Mouse (Mus musculus) embryonic facial prominence, embryonic 15.5 days (tissue): Measurements from ENCODE around the gene Rcsd1. TPM values are rescaled to one million over a fixed set of nuclear protein-coding genes. Genes with fewer than 3 reads are reported as not detected.

Experiments used
- ATAC-seq: fragments of 200-750 bp; cut with Nextera tagmentation; 2 replicates; pipeline ENCODE4 v1.8.0; 2017; ENCODE audit warnings: low read depth, moderate TSS enrichment; ENCODE audit not compliant: insufficient number of reproducible peaks, low FRiP score, low TSS enrichment
- H3K27ac ChIP-seq: fragments of 300-500 bp; sonication (generic); replicated peaks from 2 replicates; pipeline ENCODE4 v1.5.1; 2015; ENCODE audit warnings: mild to moderate bottlenecking, inconsistent platforms
- H3K27me3 ChIP-seq: fragments of 300-500 bp; sonication (generic); 2 replicates; pipeline ENCODE4 v1.6.1; 2015; ENCODE audit warnings: inconsistent platforms
- H3K36me3 ChIP-seq: fragments of 300-500 bp; sonication (generic); 2 replicates; pipeline ENCODE4 v1.6.1; 2015; ENCODE audit warnings: mild to moderate bottlenecking, inconsistent platforms
- H3K4me1 ChIP-seq: fragments of 300-500 bp; sonication (generic); 2 replicates; pipeline ENCODE4 v1.6.1; 2015; ENCODE audit warnings: inconsistent platforms
- H3K4me2 ChIP-seq: fragments of 300-500 bp; sonication (generic); replicated peaks from 2 replicates; pipeline ENCODE4 v1.6.1; 2015; ENCODE audit warnings: mild to moderate bottlenecking, inconsistent platforms
- H3K4me3 ChIP-seq: fragments of 300-500 bp; sonication (generic); replicated peaks from 2 replicates; pipeline ENCODE4 v1.5.1; 2015; ENCODE audit warnings: mild to moderate bottlenecking, inconsistent platforms
- H3K9ac ChIP-seq: fragments of 300-500 bp; sonication (generic); 2 replicates; pipeline ENCODE4 v1.6.1; 2015; ENCODE audit warnings: inconsistent platforms
- H3K9me3 ChIP-seq: fragments of 300-500 bp; sonication (generic); replicated peaks from 2 replicates; pipeline ENCODE4 v1.6.1; 2016; ENCODE audit warnings: inconsistent platforms
- WGBS: fragments of 180-500 bp; shearing (Covaris S2); methylation state at CpG from one replicate; pipeline ENCODE4 v1.1.7; 2015; 5-methylcytosine and 5-hydroxymethylcytosine counted together
- polyA plus RNA-seq: library from polyadenylated mRNA; unstranded; fragments of >200 nt; fragmentation: Nextera tagmentation; extraction: Ambion mirVana; gene quantifications from 2 replicates; pipeline ENCODE4 v1.2.1, GENCODE M21; 2015

Gene Rcsd1
- polyA plus RNA-seq, 1 experiment from 2014 or later = 16.7 TPM

- H3K27me3 ChIP-seq = no peaks in the 10 kb centered on the region
- 35% methylated on average over 9 of the region's 9 CpGs for WGBS
- H3K4me3 ChIP-seq = no peak overlapping the region
- no peak overlapping the region for H3K4me2 ChIP-seq
- no peaks in the 10 kb centered on the region for H3K9me3 ChIP-seq
- no peak for ATAC-seq
- no peak overlapping the region for H3K27ac ChIP-seq
- peaks cover 28% of the 10 kb centered on the region for H3K4me1 ChIP-seq
- no peak overlapping the region for H3K9ac ChIP-seq
- no peaks in the 10 kb centered on the region for H3K36me3 ChIP-seq
These were observed 8.0 kb downstream of the Rcsd1 start for GRCm38 (mm10) chr1:165701562-165701961.

- H3K4me1 ChIP-seq = peaks cover 28% of the 10 kb centered on the region
- H3K9me3 ChIP-seq = no peaks in the 10 kb centered on the region
- WGBS = 68% methylated on average over 6 of the region's 6 CpGs
- no peak overlapping the region for H3K9ac ChIP-seq
- no peak for ATAC-seq
- no peak overlapping the region for H3K27ac ChIP-seq
- no peak overlapping the region for H3K4me3 ChIP-seq
- no peaks in the 10 kb centered on the region for H3K36me3 ChIP-seq
- no peaks in the 10 kb centered on the region for H3K27me3 ChIP-seq
- no peak overlapping the region for H3K4me2 ChIP-seq
These were observed 8.5 kb downstream of the Rcsd1 start for GRCm38 (mm10) chr1:165700933-165701518.

DNA sequence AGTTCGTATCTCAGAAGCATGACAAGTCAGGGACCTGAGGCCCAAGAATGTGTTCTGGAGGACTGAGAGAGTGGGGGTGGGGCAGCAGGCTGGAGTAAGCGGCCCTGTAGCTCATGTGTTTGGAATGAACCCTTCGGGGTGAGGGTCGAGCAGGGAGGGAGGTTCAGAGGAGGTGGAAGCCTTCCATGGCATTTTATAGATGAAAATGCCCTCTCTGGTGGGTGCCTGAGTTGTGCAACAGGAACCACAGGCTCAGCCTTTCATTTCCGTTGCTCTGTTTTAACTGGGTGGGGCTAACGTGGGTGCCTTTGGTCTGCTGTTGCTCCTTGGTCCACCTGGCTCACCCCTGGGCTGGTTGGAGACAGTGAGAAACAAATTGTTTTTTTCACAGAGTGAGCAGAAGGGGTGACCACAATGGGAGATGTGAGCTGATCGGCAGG is 9.2 kb downstream of the Rcsd1 start:
- Histone ChIP-seq H3K9me3 (no peaks in the 10 kb centered on the region), H3K4me1 (peaks cover 28% of the 10 kb centered on the region), H3K36me3 (no peaks in the 10 kb centered on the region), H3K27me3 (no peaks in the 10 kb centered on the region), H3K4me2 (no peak overlapping the region), H3K27ac (no peak overlapping the region), H3K9ac (no peak overlapping the region), H3K4me3 (no peak overlapping the region)
- WGBS = 52% methylated on average over 7 of the region's 7 CpGs
- no peak for ATAC-seq

GRCm38 (mm10) chr1:165697701-165698100 is 11.9 kb downstream of the Rcsd1 start:
- no peak overlapping the region for H3K4me3 ChIP-seq
- H3K4me1 ChIP-seq = peaks cover 33% of the 10 kb centered on the region
- no peak overlapping the region for H3K4me2 ChIP-seq
- H3K27ac ChIP-seq = no peak overlapping the region
- no peaks in the 10 kb centered on the region for H3K27me3 ChIP-seq
- no peak for ATAC-seq
- H3K9ac ChIP-seq = no peak overlapping the region
- H3K9me3 ChIP-seq = no peaks in the 10 kb centered on the region
- 85% methylated on average over 8 of the region's 8 CpGs for WGBS
- no peaks in the 10 kb centered on the region for H3K36me3 ChIP-seq

DNA sequence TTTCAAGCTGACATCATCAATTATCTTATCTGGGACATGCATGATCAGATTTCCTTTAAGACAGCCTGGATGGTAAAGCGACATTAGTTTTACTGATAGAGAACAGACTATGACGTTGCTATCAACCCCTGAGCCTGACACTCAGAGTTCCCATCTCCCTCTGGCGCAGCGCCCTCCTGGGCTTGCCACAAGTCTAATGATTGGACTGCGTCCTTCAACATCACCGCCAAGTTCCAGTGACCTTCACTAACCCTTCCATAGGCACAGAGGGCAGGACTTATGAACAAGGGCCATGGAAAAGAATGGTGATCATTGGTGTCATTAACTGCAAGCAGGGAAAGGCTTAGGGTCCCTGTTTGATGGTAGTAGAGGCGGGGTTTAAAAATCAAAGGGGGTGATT is 12.7 kb downstream of the Rcsd1 start:
- no peaks in the 10 kb centered on the region for H3K36me3 ChIP-seq
- no peak overlapping the region for H3K4me3 ChIP-seq
- H3K27ac ChIP-seq = no peak overlapping the region
- no peak overlapping the region for H3K4me2 ChIP-seq
- WGBS = 83% methylated on average over 7 of the region's 7 CpGs
- no peaks in the 10 kb centered on the region for H3K9me3 ChIP-seq
- no peaks in the 10 kb centered on the region for H3K27me3 ChIP-seq
- H3K4me1 ChIP-seq = peaks cover 28% of the 10 kb centered on the region
- H3K9ac ChIP-seq = no peak overlapping the region
- ATAC-seq = no peak

DNA sequence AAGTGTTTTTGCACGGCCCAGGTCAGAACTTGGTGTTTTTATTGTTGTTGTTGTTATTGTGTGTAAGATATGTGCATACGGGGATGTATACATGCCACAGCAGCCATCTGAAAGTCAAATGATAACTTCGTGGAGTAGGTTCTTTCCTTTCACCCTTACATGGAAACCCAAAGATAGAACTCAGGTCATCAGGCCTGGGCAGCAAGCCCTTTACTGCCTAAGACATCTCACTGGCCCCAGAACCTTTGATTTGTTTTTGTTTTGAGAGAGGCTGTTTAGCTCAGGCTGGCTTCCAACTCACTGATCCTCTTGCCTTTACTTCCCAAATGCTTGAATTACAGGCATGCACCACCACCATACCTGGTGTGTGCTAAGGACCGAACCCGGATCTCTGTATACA is 13.5 kb downstream of the Rcsd1 start:
- Histone ChIP-seq H3K27ac (no peak overlapping the region), H3K9ac (no peak overlapping the region)
- WGBS = 84% methylated on average over 5 of the region's 5 CpGs

DNA sequence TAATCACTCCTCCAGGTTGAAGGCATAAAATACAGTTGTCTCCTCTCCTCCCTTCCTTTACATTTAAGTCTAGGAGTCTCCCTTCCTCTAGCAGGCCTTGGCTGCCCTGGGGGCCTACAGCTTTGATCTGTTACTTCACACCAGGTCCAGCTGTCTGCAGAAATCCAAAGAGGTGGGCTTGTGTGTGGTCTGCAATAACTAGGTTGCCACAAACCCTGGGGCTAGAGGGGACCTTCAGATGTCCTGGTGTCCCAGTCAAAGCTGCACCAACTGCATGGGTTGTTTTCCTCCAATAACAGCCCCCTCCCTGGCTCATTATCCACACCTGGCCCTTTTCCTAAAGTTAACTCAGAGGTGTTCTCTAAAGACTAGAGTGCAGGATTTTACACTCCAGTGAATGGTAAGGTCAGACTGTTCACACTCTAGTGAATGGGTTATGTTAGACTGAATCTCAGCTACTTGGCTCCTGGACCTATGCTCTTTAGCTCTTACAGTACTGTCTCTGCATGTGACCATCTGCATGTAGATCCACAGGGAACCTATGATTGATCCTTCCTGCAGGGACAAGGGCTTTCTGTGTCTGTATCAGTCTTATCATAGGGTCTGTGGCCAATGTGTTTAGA is 14.1 kb downstream of the Rcsd1 start:
- H3K27ac ChIP-seq = no peak overlapping the region
- H3K27me3 ChIP-seq = no peaks in the 10 kb centered on the region
- no peak for ATAC-seq
- H3K4me2 ChIP-seq = no peak overlapping the region
- no peak overlapping the region for H3K9ac ChIP-seq
- no peaks in the 10 kb centered on the region for H3K36me3 ChIP-seq
- H3K4me1 ChIP-seq = peaks cover 26% of the 10 kb centered on the region
- no peaks in the 10 kb centered on the region for H3K9me3 ChIP-seq
- H3K4me3 ChIP-seq = no peak overlapping the region

More for the DNA sequence above, 13.5 kb downstream of the Rcsd1 start:
- Histone ChIP-seq H3K4me3 (no peak overlapping the region), H3K4me1 (peaks cover 27% of the 10 kb centered on the region), H3K4me2 (no peak overlapping the region), H3K36me3 (no peaks in the 10 kb centered on the region), H3K9me3 (no peaks in the 10 kb centered on the region), H3K27me3 (no peaks in the 10 kb centered on the region)
- ATAC-seq = no peak

DNA sequence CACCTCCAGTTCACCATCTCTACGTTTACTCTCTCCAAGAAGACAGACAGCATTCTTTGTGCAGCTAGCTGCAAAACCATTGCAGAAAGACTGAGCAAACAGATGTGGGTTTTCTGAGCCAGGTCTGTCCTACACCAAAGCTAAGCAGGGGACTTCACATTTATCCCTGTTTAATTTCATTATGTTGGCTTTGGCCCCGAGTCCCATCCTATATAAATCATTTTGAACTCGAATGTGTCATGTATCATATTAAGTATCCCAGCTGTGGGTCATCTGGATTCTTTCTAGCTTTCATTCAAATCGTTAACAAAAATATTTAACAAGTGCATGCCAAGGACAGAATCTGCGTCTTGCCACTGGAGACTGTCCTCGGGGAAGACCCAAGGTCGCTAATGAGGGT is 15.7 kb downstream of the Rcsd1 start:
- H3K27ac ChIP-seq = no peak overlapping the region
- H3K9ac ChIP-seq = no peak overlapping the region
- no peak overlapping the region for H3K4me2 ChIP-seq
- 37% methylated on average over 7 of the region's 7 CpGs for WGBS
- H3K4me3 ChIP-seq = no peak overlapping the region
- no peaks in the 10 kb centered on the region for H3K27me3 ChIP-seq
- peaks cover 18% of the 10 kb centered on the region for H3K4me1 ChIP-seq
- H3K36me3 ChIP-seq = no peaks in the 10 kb centered on the region
- no peak for ATAC-seq
- no peaks in the 10 kb centered on the region for H3K9me3 ChIP-seq

- no peaks in the 10 kb centered on the region for H3K36me3 ChIP-seq
- H3K27ac ChIP-seq = no peak overlapping the region
- H3K4me2 ChIP-seq = no peak overlapping the region
- ATAC-seq = peak; percentile 27; the same call in 1 of the 2 replicates
- H3K4me3 ChIP-seq = no peak overlapping the region
- no peak overlapping the region for H3K9ac ChIP-seq
- peaks cover 18% of the 10 kb centered on the region for H3K4me1 ChIP-seq
- no peaks in the 10 kb centered on the region for H3K9me3 ChIP-seq
- no peaks in the 10 kb centered on the region for H3K27me3 ChIP-seq
- WGBS = 40% methylated on average over 3 of the region's 3 CpGs
These were observed 18.0 kb downstream of the Rcsd1 start for GRCm38 (mm10) chr1:165691516-165691915.

- H3K4me1 ChIP-seq = peaks cover 18% of the 10 kb centered on the region
- no peak overlapping the region for H3K4me3 ChIP-seq
- H3K9ac ChIP-seq = no peak overlapping the region
- no peak overlapping the region for H3K27ac ChIP-seq
- no peaks in the 10 kb centered on the region; the same call in 1 of the 2 replicates for H3K27me3 ChIP-seq
- H3K36me3 ChIP-seq = no peaks in the 10 kb centered on the region
- no peak for ATAC-seq
- 83% methylated on average over 5 of the region's 5 CpGs for WGBS
- H3K9me3 ChIP-seq = no peaks in the 10 kb centered on the region
- no peak overlapping the region for H3K4me2 ChIP-seq
These were observed 19.7 kb downstream of the Rcsd1 start for GRCm38 (mm10) chr1:165689845-165690244.

GRCm38 (mm10) chr1:165687861-165688260 is 21.7 kb downstream of the Rcsd1 start:
- Histone ChIP-seq H3K9me3 (no peaks in the 10 kb centered on the region), H3K27me3 (no peaks in the 10 kb centered on the region; the same call in 1 of the 2 replicates), H3K27ac (no peak overlapping the region), H3K9ac (no peak overlapping the region), H3K4me3 (no peak overlapping the region), H3K36me3 (no peaks in the 10 kb centered on the region), H3K4me1 (peaks cover 11% of the 10 kb centered on the region), H3K4me2 (no peak overlapping the region)
- ATAC-seq = no peak
- 91% methylated on average over 2 of the region's 2 CpGs for WGBS

DNA sequence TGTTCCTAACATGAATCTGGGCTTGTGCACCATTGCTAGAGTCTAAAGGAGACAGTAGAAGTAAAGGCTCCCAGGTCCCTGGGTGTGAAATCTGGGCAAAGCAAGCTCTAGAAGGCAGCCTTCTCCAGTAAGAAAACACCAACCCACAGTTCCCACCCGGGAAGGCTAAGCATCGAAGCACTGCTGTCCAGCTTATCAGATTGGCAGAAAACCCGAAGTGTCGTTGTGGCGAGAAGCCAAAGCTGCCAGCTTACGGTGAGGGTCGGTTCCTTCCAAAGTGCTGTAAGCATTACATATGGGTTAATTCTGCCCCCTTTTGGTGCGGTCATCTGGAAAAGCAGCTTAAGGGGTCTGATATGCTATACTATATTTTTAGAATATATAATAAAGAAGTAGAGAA is 22.6 kb downstream of the Rcsd1 start:
- Histone ChIP-seq H3K9me3 (no peaks in the 10 kb centered on the region), H3K4me1 (peaks cover 10% of the 10 kb centered on the region; the same call in 1 of the 2 replicates), H3K9ac (no peak overlapping the region), H3K27me3 (no peaks in the 10 kb centered on the region; the same call in 1 of the 2 replicates), H3K4me3 (no peak overlapping the region), H3K27ac (no peak overlapping the region), H3K4me2 (no peak overlapping the region), H3K36me3 (no peaks in the 10 kb centered on the region)
- WGBS = 53% methylated on average over 8 of the region's 8 CpGs
- ATAC-seq = no peak
